Mouse (Mus musculus): ENCODE results near the gene Tph1. TPM values are rescaled to one million over a fixed set of nuclear protein-coding genes. Genes with fewer than 3 reads are reported as not detected.
A peak's percentile ranks its signal among the peaks of the same experiment; 100 is the strongest.

Gene Tph1
- polyA plus RNA-seq, 1 experiment from 2014 or later = 0.12 TPM

DNA sequence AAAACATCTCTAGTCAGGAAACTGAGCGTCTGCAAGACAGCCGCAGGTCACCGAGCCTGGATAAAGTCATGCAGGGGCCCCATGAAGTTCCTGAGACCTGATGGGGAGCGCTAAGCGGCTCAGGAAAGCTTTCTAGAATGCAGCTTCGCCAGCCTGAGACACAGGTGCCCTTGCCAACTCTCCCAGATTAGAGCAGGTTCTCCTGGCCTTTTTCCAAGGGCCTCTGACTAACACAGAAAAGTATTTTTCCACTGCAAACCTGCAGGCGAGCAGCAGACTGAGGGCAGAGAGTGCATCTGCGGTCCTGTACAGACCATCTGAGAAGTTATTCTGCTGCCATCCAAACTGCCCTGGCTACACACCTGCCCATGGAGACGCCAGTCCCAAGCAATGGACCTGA is 60.4 kb downstream of the Tph1 start:
- ATAC-seq = no peak
- WGBS = 84% methylated on average over 9 of the region's 9 CpGs
- no peak overlapping the region for H3K9ac ChIP-seq (replicated peaks)
- no peak overlapping the region for H3K4me2 ChIP-seq (replicated peaks)
- H3K4me1 ChIP-seq (replicated peaks) = 0 out of 2 replicates have a peak, but pooled peaks cover 3% of the 10 kb centered on the region
- no peak overlapping the region for H3K4me3 ChIP-seq (replicated peaks)
- no peaks in the 10 kb centered on the region for H3K27me3 ChIP-seq
- no peak overlapping the region for H3K27ac ChIP-seq
- H3K36me3 ChIP-seq = peaks cover 31% of the 10 kb centered on the region
- H3K9me3 ChIP-seq = no peaks in the 10 kb centered on the region

DNA sequence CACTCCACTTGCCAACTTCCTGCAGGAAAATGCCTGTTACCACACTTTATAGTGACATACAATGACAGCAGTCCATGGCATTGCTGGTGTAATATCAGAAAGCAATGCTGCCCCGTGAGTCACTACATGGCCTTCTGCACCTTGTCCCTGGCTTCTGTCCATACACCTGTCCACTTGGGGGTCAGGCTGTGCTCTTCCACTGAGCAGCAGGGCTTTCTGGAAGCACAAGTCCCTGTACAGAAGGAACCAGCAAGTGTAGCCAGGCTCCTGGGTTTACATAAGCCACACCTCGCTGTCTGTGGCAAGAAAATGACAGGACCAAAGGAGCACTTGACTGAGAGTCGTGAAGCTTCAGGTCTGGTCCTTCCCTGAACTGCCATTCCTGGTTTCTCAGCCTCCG is 63.0 kb downstream of the Tph1 start:
- no peaks in the 10 kb centered on the region for H3K9me3 ChIP-seq
- ATAC-seq = no peak
- no peak overlapping the region for H3K4me2 ChIP-seq (replicated peaks)
- H3K27me3 ChIP-seq = no peaks in the 10 kb centered on the region
- no peak overlapping the region for H3K9ac ChIP-seq (replicated peaks)
- 94% methylated on average over 4 of the region's 4 CpGs for WGBS
- H3K4me3 ChIP-seq (replicated peaks) = no peak overlapping the region
- 0 out of 2 replicates have a peak, but pooled peaks cover 9% of the 10 kb centered on the region for H3K4me1 ChIP-seq (replicated peaks)
- H3K27ac ChIP-seq = no peak overlapping the region
- H3K36me3 ChIP-seq = peaks cover 26% of the 10 kb centered on the region

DNA sequence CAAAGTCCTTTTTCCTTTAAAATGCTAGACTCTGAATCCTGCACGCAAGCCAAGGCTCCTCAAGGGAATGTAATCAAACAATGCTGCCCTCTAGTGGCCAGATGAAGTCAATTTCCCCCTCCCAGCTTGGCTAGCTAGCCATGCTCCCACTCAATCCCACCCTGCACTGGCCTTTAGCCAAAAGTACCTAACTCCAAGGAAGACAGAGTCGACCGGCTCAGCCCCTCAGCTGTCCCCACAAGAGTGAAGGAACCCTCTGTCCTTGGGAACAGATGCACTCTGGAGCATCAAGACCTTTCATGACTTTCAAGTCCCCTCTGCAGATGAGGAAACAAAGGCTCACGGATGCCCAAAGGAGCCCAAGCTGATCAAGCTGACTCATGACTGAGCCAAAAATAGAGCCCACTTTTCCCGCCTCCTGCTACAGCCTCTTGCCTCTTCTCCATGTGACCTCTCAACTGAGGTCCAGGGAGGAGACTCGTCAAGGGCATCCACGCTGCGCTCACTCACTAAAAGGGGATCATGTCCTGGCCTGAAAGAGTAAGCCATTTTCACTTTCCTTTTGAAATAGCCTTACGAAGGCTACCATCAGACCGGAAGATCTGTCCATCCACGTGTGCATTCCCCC is 64.8 kb downstream of the Tph1 start:
- no peak overlapping the region for H3K4me3 ChIP-seq (replicated peaks)
- peaks cover 16% of the 10 kb centered on the region for H3K4me1 ChIP-seq (replicated peaks)
- peaks cover 9% of the 10 kb centered on the region for H3K36me3 ChIP-seq
- 55% methylated on average over 11 of the region's 11 CpGs for WGBS
- ATAC-seq = peak; percentile 57
- no peak overlapping the region for H3K9ac ChIP-seq (replicated peaks)
- no peaks in the 10 kb centered on the region for H3K27me3 ChIP-seq
- no peak overlapping the region for H3K27ac ChIP-seq
- H3K9me3 ChIP-seq = no peaks in the 10 kb centered on the region
- no peak overlapping the region for H3K4me2 ChIP-seq (replicated peaks)

DNA sequence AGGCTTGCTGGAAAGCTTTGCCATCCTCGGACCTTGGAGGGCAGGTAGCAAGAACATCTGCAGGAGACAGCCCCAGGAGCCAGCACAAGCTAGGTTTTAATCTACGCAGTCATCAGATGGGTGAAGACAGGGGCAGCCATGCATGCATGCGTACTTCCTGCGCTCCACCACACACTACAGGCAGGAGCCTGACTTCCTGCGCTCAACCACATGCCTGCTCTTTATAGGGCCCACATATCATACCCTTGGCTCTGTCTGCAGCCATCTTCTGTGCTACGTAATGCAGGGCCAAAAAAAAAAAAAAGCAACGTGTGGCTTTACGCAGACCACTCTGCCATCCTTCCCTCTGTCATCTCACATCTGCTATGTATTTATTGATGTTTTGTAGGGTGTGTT is 65.3 kb downstream of the Tph1 start:
- Histone ChIP-seq H3K27me3 (no peaks in the 10 kb centered on the region), H3K9ac (replicated peaks) (no peak overlapping the region), H3K36me3 (peaks cover 4% of the 10 kb centered on the region), H3K4me1 (replicated peaks) (peaks cover 22% of the 10 kb centered on the region), H3K27ac (no peak overlapping the region), H3K9me3 (no peaks in the 10 kb centered on the region), H3K4me2 (replicated peaks) (no peak overlapping the region), H3K4me3 (replicated peaks) (no peak overlapping the region)
- peak; percentile 48; the same call in 1 of the 2 replicates for ATAC-seq
- 75% methylated on average over 8 of the region's 8 CpGs for WGBS

DNA sequence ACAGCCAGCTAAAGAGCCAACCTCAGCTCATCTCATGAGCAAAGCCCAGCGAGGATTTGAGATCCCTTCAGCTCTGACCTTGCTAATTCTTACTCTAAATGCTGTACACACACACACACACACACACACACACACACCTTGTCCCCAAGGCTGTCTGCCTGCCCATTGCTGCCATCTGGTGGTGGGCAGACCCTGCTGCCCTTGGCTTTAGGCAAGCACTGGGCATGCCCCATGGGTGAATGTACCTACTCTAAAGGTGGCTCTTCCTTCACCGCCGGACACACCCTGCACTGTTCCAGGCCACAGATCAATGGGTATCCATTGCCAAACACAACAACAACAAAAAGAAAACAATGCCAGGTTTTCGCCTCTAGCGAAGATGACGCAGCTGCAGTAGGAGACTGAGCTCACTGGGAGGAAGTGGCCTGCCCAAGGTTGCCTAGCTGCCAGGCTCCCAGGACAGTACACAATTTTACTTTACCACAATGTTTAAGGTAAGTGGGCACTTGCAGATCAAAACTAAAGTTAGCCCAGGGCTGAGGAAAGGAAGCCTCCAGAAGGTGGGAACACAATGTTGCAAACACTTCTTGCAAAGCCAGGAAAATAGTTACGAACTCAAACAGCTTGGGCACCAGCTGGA is 65.8 kb downstream of the Tph1 start:
- no peaks in the 10 kb centered on the region for H3K9me3 ChIP-seq

DNA sequence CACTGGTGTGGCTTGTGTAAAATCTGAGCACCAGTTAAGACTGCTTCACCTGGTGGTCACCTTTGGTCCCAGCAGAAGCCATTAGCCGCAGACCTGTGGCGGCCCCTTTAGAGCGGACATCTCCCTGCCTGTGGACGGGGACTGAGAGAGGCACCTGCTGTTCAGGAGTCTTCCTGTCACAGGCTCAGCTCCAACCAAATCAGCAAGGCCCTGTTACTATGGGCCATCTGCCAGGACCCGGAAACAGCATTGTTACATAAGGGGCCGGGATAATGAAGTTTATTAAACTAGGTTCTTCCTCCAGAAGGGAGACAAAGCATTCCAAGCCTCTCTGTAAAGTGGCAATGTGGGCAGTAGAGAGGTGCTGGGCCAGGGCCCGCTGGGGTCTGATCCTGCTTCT is 69.3 kb downstream of the Tph1 start:
- Histone ChIP-seq H3K36me3 (0 out of 2 replicates have a peak, but pooled peaks cover 2% of the 10 kb centered on the region), H3K27ac (peak overlapping the region; percentile 48), H3K4me1 (replicated peaks) (peaks cover 36% of the 10 kb centered on the region), H3K4me2 (replicated peaks) (no peak overlapping the region), H3K9me3 (no peaks in the 10 kb centered on the region), H3K4me3 (replicated peaks) (no peak overlapping the region), H3K9ac (replicated peaks) (no peak overlapping the region), H3K27me3 (no peaks in the 10 kb centered on the region)
- 78% methylated on average over 7 of the region's 7 CpGs for WGBS
- no peak for ATAC-seq

More for the DNA sequence above, 65.8 kb downstream of the Tph1 start:
- ATAC-seq = peak; percentile 51
- H3K9ac ChIP-seq (replicated peaks) = no peak overlapping the region
- H3K4me3 ChIP-seq (replicated peaks) = no peak overlapping the region
- H3K4me1 ChIP-seq (replicated peaks) = peaks cover 27% of the 10 kb centered on the region
- no peak overlapping the region for H3K27ac ChIP-seq
- peaks cover 4% of the 10 kb centered on the region; the same call in 1 of the 2 replicates for H3K36me3 ChIP-seq
- no peak overlapping the region for H3K4me2 ChIP-seq (replicated peaks)
- WGBS = 81% methylated on average over 7 of the region's 7 CpGs
- no peaks in the 10 kb centered on the region for H3K27me3 ChIP-seq

DNA sequence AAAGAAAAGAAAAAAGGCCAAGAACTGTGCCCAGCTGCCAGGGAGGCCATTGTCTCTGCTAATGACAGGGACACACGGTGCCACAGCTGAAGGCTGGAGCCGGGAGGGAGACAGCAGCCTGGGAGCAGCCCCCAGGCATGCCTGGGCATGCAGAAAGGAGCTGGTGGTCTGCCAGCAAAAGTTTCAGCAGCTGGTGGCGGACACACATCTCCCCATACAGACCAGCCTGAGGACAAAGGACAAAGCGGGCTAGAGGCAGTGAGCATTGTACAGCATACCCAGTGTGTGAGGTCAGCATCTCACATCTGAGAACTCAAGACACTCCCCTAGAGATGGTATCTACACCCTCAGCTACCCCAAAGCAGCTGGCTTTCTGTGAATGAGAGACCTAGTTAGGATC is 70.3 kb downstream of the Tph1 start:
- ATAC-seq = peak; percentile 75
- Histone ChIP-seq H3K4me1 (replicated peaks) (peaks cover 35% of the 10 kb centered on the region), H3K27ac (peak overlapping the region; percentile 48), H3K36me3 (0 out of 2 replicates have a peak, but pooled peaks cover 2% of the 10 kb centered on the region), H3K27me3 (no peaks in the 10 kb centered on the region), H3K9ac (replicated peaks) (no peak overlapping the region), H3K4me2 (replicated peaks) (no peak overlapping the region), H3K9me3 (no peaks in the 10 kb centered on the region), H3K4me3 (replicated peaks) (no peak overlapping the region)
- WGBS = 42% methylated on average over 4 of the region's 4 CpGs

DNA sequence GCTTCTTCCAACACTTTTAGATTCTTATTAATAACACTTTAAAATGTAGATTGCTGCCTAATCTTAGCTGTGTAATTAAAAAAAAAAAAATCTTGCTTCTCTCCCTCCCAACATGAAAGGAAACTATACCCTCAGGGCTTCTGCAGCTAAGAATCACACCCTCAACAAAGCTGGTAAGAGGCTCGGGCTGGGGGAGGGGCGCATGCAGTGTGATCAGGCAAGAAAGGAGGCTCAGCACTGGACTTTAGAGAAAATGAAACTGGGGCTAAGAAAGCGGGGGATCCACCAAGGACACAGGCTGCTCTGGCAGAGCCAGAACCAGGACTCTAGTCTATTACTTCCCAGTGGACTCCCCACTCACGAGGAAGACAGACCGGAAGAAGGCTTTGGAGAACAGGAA is 71.2 kb downstream of the Tph1 start:
- Histone ChIP-seq H3K4me2 (replicated peaks) (no peak overlapping the region), H3K36me3 (0 out of 2 replicates have a peak, but pooled peaks cover 2% of the 10 kb centered on the region), H3K9ac (replicated peaks) (no peak overlapping the region), H3K4me3 (replicated peaks) (no peak overlapping the region), H3K27me3 (no peaks in the 10 kb centered on the region), H3K9me3 (no peaks in the 10 kb centered on the region), H3K4me1 (replicated peaks) (peaks cover 30% of the 10 kb centered on the region), H3K27ac (peak overlapping the region; percentile 65)
- no peak for ATAC-seq
- 52% methylated on average over 5 of the region's 5 CpGs for WGBS

DNA sequence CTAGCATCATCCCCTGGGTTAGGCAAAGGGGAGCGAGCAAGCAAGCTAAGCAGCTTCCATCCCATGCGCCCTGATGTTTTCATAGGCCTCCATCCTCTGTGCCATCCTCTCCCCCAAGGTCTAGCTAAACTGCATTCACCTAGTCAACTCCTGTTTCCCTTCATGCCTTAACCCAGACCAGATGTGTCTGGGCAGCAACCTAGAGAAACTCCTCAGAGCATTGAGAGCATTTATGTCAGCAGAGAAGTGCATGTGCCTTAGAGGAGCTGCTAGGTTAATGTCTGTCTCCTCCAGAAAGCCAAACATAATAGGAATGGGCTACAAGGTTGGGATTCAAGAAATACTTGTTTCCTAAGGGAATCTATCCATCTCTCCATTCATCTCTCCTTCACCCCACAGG is 75.3 kb downstream of the Tph1 start:
- no peak overlapping the region for H3K9ac ChIP-seq (replicated peaks)
- no peaks in the 10 kb centered on the region for H3K9me3 ChIP-seq
- peaks cover 14% of the 10 kb centered on the region for H3K4me1 ChIP-seq (replicated peaks)
- H3K36me3 ChIP-seq = 0 out of 2 replicates have a peak, but pooled peaks cover 2% of the 10 kb centered on the region
- no peak for ATAC-seq
- no peak overlapping the region for H3K4me3 ChIP-seq (replicated peaks)
- no peaks in the 10 kb centered on the region for H3K27me3 ChIP-seq
- H3K4me2 ChIP-seq (replicated peaks) = no peak overlapping the region
- 91% methylated on average over 2 of the region's 2 CpGs for WGBS
- H3K27ac ChIP-seq = no peak overlapping the region

Other genes with a start within 250 kb of the Tph1 start
- gene Sergef, start 32.7 kb downstream of the Tph1 start, polyA plus RNA-seq (2015; fragmentation: Nextera tagmentation; extraction: Ambion mirVana) = 28.9 and 30.0 TPM in 2 replicates
- 19.0 and 19.6 TPM in 2 replicates for gene Saal1, start 38.1 kb upstream of the Tph1 start, polyA plus RNA-seq (2015; fragmentation: Nextera tagmentation; extraction: Ambion mirVana)
- 0.17 TPM in 1 of 2 replicates, not detected in the other for gene Saa3, start 43.2 kb upstream of the Tph1 start, polyA plus RNA-seq (2015; fragmentation: Nextera tagmentation; extraction: Ambion mirVana)
- not detected in 2 replicates for gene Saa4, start 60.1 kb upstream of the Tph1 start, polyA plus RNA-seq (2015; fragmentation: Nextera tagmentation; extraction: Ambion mirVana)
- not detected in 2 replicates for gene Saa1, start 70.4 kb upstream of the Tph1 start, polyA plus RNA-seq (2015; fragmentation: Nextera tagmentation; extraction: Ambion mirVana)
- gene Saa2, start 79.3 kb upstream of the Tph1 start, polyA plus RNA-seq (2015; fragmentation: Nextera tagmentation; extraction: Ambion mirVana) = not detected in 2 replicates
- gene Hps5, start 123.5 kb upstream of the Tph1 start, polyA plus RNA-seq (2015; fragmentation: Nextera tagmentation; extraction: Ambion mirVana) = 15.8 and 15.9 TPM in 2 replicates
- gene Gtf2h1, start 123.6 kb upstream of the Tph1 start, polyA plus RNA-seq (2015; fragmentation: Nextera tagmentation; extraction: Ambion mirVana) = 44.6 and 48.4 TPM in 2 replicates
- 501 and 553 TPM in 2 replicates for gene Ldha, start 168.9 kb upstream of the Tph1 start, polyA plus RNA-seq (2015; fragmentation: Nextera tagmentation; extraction: Ambion mirVana)
- 0.22 TPM in 1 of 2 replicates, not detected in the other for gene Ldhc, start 188.7 kb upstream of the Tph1 start, polyA plus RNA-seq (2015; fragmentation: Nextera tagmentation; extraction: Ambion mirVana)
- 419 and 434 TPM in 2 replicates for gene Tsg101, start 247.4 kb upstream of the Tph1 start, polyA plus RNA-seq (2015; fragmentation: Nextera tagmentation; extraction: Ambion mirVana)

Measured in midbrain, embryonic 13.5 days (tissue).